Mouse (Mus musculus) MEL (cell line): Measurements from ENCODE around the gene Cdca5. TPM values are rescaled to one million over a fixed set of nuclear protein-coding genes. Genes with fewer than 3 reads are reported as not detected.

ENCODE experiments used
- DNase-seq: peaks from one replicate; pipeline ENCODE4 v3.0.0; 2011; ENCODE audit warnings: low read depth, low spot score
- H3K27ac ChIP-seq: 2 replicates; pipeline ENCODE4 v1.5.1; 2012; ENCODE audit warnings: low read depth, mild to moderate bottlenecking, control low read depth, low read length, moderate library complexity; ENCODE audit not compliant: control insufficient read depth
- H3K27me3 ChIP-seq, 2 experiments: fragments of 150-350 bp in 1 of 2; sonication (generic) in 1 of 2; 2 replicates each; pipeline ENCODE4 v1.6.1; 2012; ENCODE audit warnings: low read length in 2 of 2, mild to moderate bottlenecking in 2 of 2, improper control_type of control experiment in 1 of 2, moderate library complexity in 1 of 2; ENCODE audit not compliant: insufficient read depth in 2 of 2, control insufficient read depth in 1 of 2
- H3K36me3 ChIP-seq, 2 experiments: 2 replicates each; pipeline ENCODE4 v1.6.1; 2012 to 2014; ENCODE audit warnings: low read length in 2 of 2, improper control_type of control experiment in 1 of 2, inconsistent platforms in 1 of 2, mild to moderate bottlenecking in 1 of 2; ENCODE audit not compliant: insufficient read depth in 2 of 2, control insufficient read depth in 1 of 2
- H3K4me1 ChIP-seq, 2 experiments: fragments of 150-350 bp in 1 of 2; sonication (generic) in 1 of 2; 2 replicates each; pipeline ENCODE4 v1.6.1; 2012; ENCODE audit warnings: low read length in 2 of 2, improper control_type of control experiment in 1 of 2, mild to moderate bottlenecking in 1 of 2; ENCODE audit not compliant: insufficient read depth in 2 of 2, control insufficient read depth in 1 of 2
- H3K4me3 ChIP-seq, 2 experiments: fragments of 150-350 bp in 1 of 2; sonication (generic) in 1 of 2; 2 replicates each; pipeline ENCODE4 v1.5.1; 2012; ENCODE audit warnings: low read depth in 2 of 2, low read length in 2 of 2, mild to moderate bottlenecking in 2 of 2, moderate library complexity in 2 of 2, control low read depth in 1 of 2, improper control_type of control experiment in 1 of 2; ENCODE audit not compliant: control insufficient read depth in 1 of 2, insufficient read depth in 1 of 2
- H3K79me2 ChIP-seq: 2 replicates; pipeline ENCODE4 v1.6.1; 2012; ENCODE audit warnings: mild to moderate bottlenecking, low read length, moderate library complexity; ENCODE audit not compliant: control insufficient read depth, poor library complexity, insufficient read depth
- H3K9ac ChIP-seq: 2 replicates; pipeline ENCODE4 v1.6.1; 2012; ENCODE audit warnings: low read depth, mild to moderate bottlenecking, control low read depth, low read length, moderate library complexity; ENCODE audit not compliant: control insufficient read depth, poor library complexity, severe bottlenecking
- H3K9me3 ChIP-seq: fragments of 150-350 bp; sonication (generic); replicated peaks from 2 replicates; pipeline ENCODE4 v1.6.1; 2012; ENCODE audit warnings: mild to moderate bottlenecking, low read length, improper control_type of control experiment, moderate library complexity; ENCODE audit not compliant: insufficient read depth
- CHD2 ChIP-seq: IDR thresholded peaks from 2 replicates; pipeline ENCODE4 v1.6.1; 2011; ENCODE audit warnings: low read length, improper control_type of control experiment
- E2F4 ChIP-seq: IDR thresholded peaks from 2 replicates; pipeline ENCODE4 v1.6.1; 2011; ENCODE audit warnings: low read depth, low read length, improper control_type of control experiment, borderline replicate concordance
- EP300 ChIP-seq, 2 experiments: IDR thresholded peaks; 2 replicates each; pipeline ENCODE4 v1.6.1; 2011; ENCODE audit warnings: improper control_type of control experiment in 2 of 2, low read length in 2 of 2, low read depth in 1 of 2, mild to moderate bottlenecking in 1 of 2
- ETS1 ChIP-seq: IDR thresholded peaks from 2 replicates; pipeline ENCODE4 v1.6.1; 2012; ENCODE audit warnings: low read depth, mild to moderate bottlenecking, inconsistent platforms, low read length, improper control_type of control experiment, moderate library complexity
- HCFC1 ChIP-seq: IDR thresholded peaks from 2 replicates; pipeline ENCODE4 v1.6.1; 2012; ENCODE audit warnings: low read depth, mild to moderate bottlenecking, inconsistent platforms, low read length, improper control_type of control experiment, moderate library complexity
- KAT2A ChIP-seq: conservative IDR thresholded peaks from 2 replicates; pipeline ENCODE4 v1.6.1; 2012; ENCODE audit warnings: low read depth, low read length, improper control_type of control experiment, inconsistent platforms
- MAFK ChIP-seq: IDR thresholded peaks from 2 replicates; pipeline ENCODE4 v1.6.1; 2011; ENCODE audit warnings: low read depth, mild to moderate bottlenecking, low read length, improper control_type of control experiment, borderline replicate concordance
- MAX ChIP-seq: IDR thresholded peaks from 2 replicates; pipeline ENCODE4 v1.6.1; 2011; ENCODE audit warnings: low read length, improper control_type of control experiment
- MAZ ChIP-seq: IDR thresholded peaks from 2 replicates; pipeline ENCODE4 v1.6.1; 2012; ENCODE audit warnings: low read depth, mild to moderate bottlenecking, inconsistent platforms, low read length, improper control_type of control experiment
- MXI1 ChIP-seq: IDR thresholded peaks from 2 replicates; pipeline ENCODE4 v1.6.1; 2011; ENCODE audit warnings: mild to moderate bottlenecking, low read depth, low read length, improper control_type of control experiment
- MYC ChIP-seq: IDR thresholded peaks from 2 replicates; pipeline ENCODE4 v1.6.1; 2011; ENCODE audit warnings: low read depth, mild to moderate bottlenecking, low read length, improper control_type of control experiment, moderate library complexity
- NELFE ChIP-seq: IDR thresholded peaks from 2 replicates; pipeline ENCODE4 v1.6.1; 2011; ENCODE audit warnings: low read depth, low read length, improper control_type of control experiment
- NRF1 ChIP-seq: IDR thresholded peaks from 2 replicates; pipeline ENCODE4 v1.6.1; 2014; ENCODE audit warnings: low read depth, mild to moderate bottlenecking, inconsistent platforms, low read length, improper control_type of control experiment, moderate library complexity; ENCODE audit not compliant: poor library complexity, insufficient read depth, severe bottlenecking
- POLR2A ChIP-seq, 2 experiments: IDR thresholded peaks; 2 replicates each; pipeline ENCODE4 v1.6.1; 2011 to 2012; ENCODE audit warnings: low read length in 2 of 2, mild to moderate bottlenecking in 2 of 2, control low read depth in 1 of 2, improper control_type of control experiment in 1 of 2, low read depth in 1 of 2, moderate library complexity in 1 of 2; ENCODE audit not compliant: control insufficient read depth in 1 of 2, insufficient read depth in 1 of 2, poor library complexity in 1 of 2
- POLR2AphosphoS2 ChIP-seq: IDR thresholded peaks from 2 replicates; pipeline ENCODE4 v1.6.1; 2011; ENCODE audit warnings: low read length, improper control_type of control experiment
- RCOR1 ChIP-seq: IDR thresholded peaks from 2 replicates; pipeline ENCODE4 v1.6.1; 2012; ENCODE audit warnings: low read depth, mild to moderate bottlenecking, inconsistent platforms, low read length, improper control_type of control experiment
- SIN3A ChIP-seq: IDR thresholded peaks from 2 replicates; pipeline ENCODE4 v1.6.1; 2012; ENCODE audit warnings: low read length, improper control_type of control experiment, inconsistent platforms
- SMC3 ChIP-seq: IDR thresholded peaks from 2 replicates; pipeline ENCODE4 v1.6.1; 2011; ENCODE audit warnings: low read depth, low read length, improper control_type of control experiment
- TBP ChIP-seq: IDR thresholded peaks from 2 replicates; pipeline ENCODE4 v1.8.0; 2011; ENCODE audit warnings: low read depth, low read length, improper control_type of control experiment
- TCF12 ChIP-seq: IDR thresholded peaks from 2 replicates; pipeline ENCODE4 v1.6.1; 2014; ENCODE audit warnings: low read depth, mild to moderate bottlenecking, inconsistent platforms, low read length, improper control_type of control experiment, moderate library complexity
- USF1 ChIP-seq: IDR thresholded peaks from 2 replicates; pipeline ENCODE4 v1.6.1; 2014; ENCODE audit warnings: low read depth, mild to moderate bottlenecking, inconsistent platforms, low read length, improper control_type of control experiment, moderate library complexity
- ZKSCAN1 ChIP-seq: IDR thresholded peaks from 2 replicates; pipeline ENCODE4 v1.6.1; 2012; ENCODE audit warnings: low read depth, mild to moderate bottlenecking, inconsistent platforms, low read length, improper control_type of control experiment, moderate library complexity
- ZMIZ1 ChIP-seq: IDR thresholded peaks from 2 replicates; pipeline ENCODE4 v1.6.1; 2012; ENCODE audit warnings: low read depth, mild to moderate bottlenecking, inconsistent platforms, low read length, improper control_type of control experiment, moderate library complexity
- polyA plus RNA-seq, 2 experiments: library from polyadenylated mRNA; stranded (reverse) in 1 of 2; unstranded in 1 of 2; fragments of >175 nt in 1 of 2; fragments of >200 nt in 1 of 2; gene quantifications; 2 replicates each; pipeline versions ENCODE4 v1.2.1 to v1.2.4; 2012; ENCODE audit warnings: low replicate concordance in 2 of 2, low read depth in 1 of 2; ENCODE audit not compliant: insufficient read length in 2 of 2, insufficient read depth in 1 of 2, missing spikeins in 1 of 2
- total RNA-seq: library from RNA; depleted of rRNA; stranded (reverse); fragments of 300-350 nt; gene quantifications from 2 replicates; pipeline ENCODE4 v1.2.3, GENCODE M21; 2012

Gene Cdca5
- total and polyA plus RNA-seq, 3 experiments, result 48.5 to 56.5 TPM; not detected in 1

DNA sequence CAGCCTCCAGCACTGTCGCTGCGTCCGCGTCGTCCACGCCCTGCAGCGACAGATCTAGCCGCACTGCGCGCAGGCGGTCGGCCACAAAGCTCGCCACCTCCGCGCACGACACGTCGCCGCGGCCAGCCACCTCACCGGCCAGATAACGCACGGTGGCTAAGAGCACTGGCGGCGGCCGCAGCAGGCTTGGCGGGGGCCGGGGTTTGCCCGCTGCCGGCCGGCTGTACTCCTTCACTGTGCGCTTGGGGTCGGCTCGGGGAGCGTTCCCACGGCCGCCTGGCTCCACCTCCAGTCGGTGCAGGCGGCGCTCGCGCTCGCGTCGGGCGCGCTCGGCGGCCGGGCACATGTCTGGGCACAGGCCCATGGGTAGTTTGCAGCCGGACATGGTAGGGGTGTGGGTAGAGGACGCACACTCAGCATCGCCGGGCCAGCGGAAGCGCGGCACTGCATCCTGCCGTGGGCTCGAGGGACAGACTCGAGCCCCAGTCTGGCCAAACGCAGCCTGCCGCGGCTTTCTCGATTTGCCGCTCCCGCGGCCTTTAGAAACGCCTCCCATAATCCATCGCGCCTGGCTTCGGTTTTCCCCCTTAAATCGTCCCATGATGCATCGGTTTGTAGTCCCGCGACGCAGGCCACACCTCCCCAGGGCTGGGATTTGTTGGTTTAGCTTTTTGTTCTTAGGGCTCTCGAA is 33.3 kb downstream of the Cdca5 start, which contains the start of gene Sac3d1:
Gene Sac3d1 (minus strand): TSS at position 665 of the 691 bp plus-strand sequence.
- Histone ChIP-seq H3K9me3 (no peaks in the 10 kb centered on the region), H3K4me1 (peaks cover 2 to 10% of the 10 kb centered on the region in 2 experiments; a peak in 2 of 4 replicates), H3K79me2 (peaks cover 22% of the 10 kb centered on the region), H3K36me3 (peaks cover 0 to 10% of the 10 kb centered on the region in 2 experiments; a peak in 2 of 4 replicates), H3K27me3 (no peaks in the 10 kb centered on the region), H3K4me3 (peak within 1 kb of the TSS; percentile 74 to 91), H3K9ac (peak within 1 kb of the TSS; percentile 88), H3K27ac (peak within 1 kb of the TSS; percentile 88)
- TF ChIP-seq SIN3A (peak; percentile 87), NRF1 (peak; percentile 15; the same call in 1 of the 2 replicates), ETS1 (peak; percentile 7; the same call in 1 of the 2 replicates), MAX (peak; percentile 87), MAZ (no peak), TBP (peak; percentile 95), EP300 (IDR thresholded peaks at IDR 0.05; ENCODE audit: low read depth in 1 of 2, low read length in 2 of 2) (no peak), POLR2AphosphoS2 (peak; percentile 90; the same call in 1 of the 2 replicates), KAT2A (peak; percentile 73; the same call in 1 of the 2 replicates), ZMIZ1 (peak; percentile 88), HCFC1 (peak; percentile 96), POLR2A (IDR thresholded peaks at IDR 0.05; ENCODE audit: control insufficient read depth in 1 of 2, insufficient read depth in 1 of 2, low read depth in 1 of 2, low read length in 2 of 2, poor library complexity in 1 of 2) (peak; percentile 97 to 99), ZKSCAN1 (no peak), USF1 (peak; percentile 36), RCOR1 (no peak), SMC3 (peak; percentile 17; the same call in 1 of the 2 replicates), MYC (peak; percentile 89), NELFE (peak; percentile 98), MAFK (0 out of 2 replicates have a peak, but pooled peaks have one; percentile 16), TCF12 (peak; percentile 54; the same call in 1 of the 2 replicates), CHD2 (no peak; the same call in 1 of the 2 replicates), E2F4 (peak; percentile 74; the same call in 1 of the 2 replicates), MXI1 (peak; percentile 87)
- DNase-seq, result peak; percentile 98
